Mouse (Mus musculus) frontal cortex, postnatal 10 days (tissue): ENCODE measurements around the gene Ccdc144b.

ENCODE experiments used
- DNase-seq, 2 experiments: peaks; one replicate each; pipeline ENCODE4 v3.0.0; 2022; ENCODE audit warnings: low spot score in 2 of 2, mixed read lengths in 1 of 2

Gene Ccdc144b

GRCm38 (mm10) chr3:36029993-36030392 is 23.4 kb downstream of the Ccdc144b start:
- DNase-seq, result no peak

DNA sequence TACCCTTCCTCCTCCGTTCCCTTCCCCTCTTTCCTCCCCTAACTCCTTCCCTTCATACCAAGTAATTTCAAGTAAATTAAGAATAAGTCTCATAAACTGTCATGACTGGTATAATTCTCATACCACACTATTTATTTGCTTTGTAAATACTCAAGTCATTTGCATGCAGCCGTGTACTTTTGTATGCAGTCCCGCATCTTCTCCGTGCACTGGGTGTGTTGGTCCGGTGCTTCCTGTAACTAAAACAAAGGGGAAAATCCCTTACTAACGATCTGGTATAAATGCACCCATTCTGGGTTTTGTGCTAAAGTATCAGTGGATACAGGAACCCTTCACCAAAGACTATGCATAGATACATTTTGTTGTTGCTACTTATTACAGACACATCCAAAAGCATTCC is 27.6 kb downstream of the Ccdc144b start:
- no peak for DNase-seq

GRCm38 (mm10) chr3:36011239-36011638 is 42.1 kb downstream of the Ccdc144b start:
- DNase-seq, result no peak

DNA sequence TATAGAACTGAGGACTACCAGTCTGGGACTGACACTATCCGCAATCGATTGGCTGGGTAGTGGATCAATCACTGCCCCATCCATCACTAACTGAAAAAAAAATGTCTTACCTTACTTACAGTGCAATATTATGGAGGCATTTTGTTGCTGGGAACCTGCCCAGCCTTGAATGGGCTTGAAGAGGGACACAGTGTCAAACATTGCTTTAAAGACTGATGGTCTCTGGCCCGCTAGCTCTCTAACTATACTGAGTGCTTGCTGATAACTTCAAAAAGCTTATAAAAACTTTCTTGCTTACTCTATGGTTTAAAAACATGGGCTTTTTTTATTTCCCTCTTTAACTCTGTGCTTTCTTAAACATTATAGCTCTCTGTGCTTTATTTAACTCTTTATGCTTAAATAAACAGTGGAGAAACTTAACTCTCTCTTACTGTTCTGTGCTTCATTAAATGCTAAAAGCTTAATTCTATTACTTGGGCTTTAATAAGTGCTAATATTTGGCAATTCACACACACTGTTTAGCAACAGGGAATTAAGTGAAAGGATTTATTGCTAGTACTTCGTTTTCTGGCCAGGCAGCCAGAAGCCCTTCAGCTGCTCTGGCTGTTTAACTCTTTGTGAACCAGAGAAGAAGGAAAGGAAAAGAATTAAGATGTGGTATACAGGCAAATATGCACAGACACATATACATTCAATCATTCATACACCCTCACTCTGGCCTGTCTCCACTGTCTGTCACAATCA is 44.8 kb downstream of the Ccdc144b start:
- DNase-seq, result no peak

GRCm38 (mm10) chr3:36004028-36004895 is 49.1 kb downstream of the Ccdc144b start:
- no peak for DNase-seq

GRCm38 (mm10) chr3:36000275-36001239 is 52.8 kb downstream of the Ccdc144b start, which contains the start of gene Mccc1:
Gene Mccc1 (minus strand): TSS chr3:36000678.
- DNase-seq, result peak; percentile 95 to 96

DNA sequence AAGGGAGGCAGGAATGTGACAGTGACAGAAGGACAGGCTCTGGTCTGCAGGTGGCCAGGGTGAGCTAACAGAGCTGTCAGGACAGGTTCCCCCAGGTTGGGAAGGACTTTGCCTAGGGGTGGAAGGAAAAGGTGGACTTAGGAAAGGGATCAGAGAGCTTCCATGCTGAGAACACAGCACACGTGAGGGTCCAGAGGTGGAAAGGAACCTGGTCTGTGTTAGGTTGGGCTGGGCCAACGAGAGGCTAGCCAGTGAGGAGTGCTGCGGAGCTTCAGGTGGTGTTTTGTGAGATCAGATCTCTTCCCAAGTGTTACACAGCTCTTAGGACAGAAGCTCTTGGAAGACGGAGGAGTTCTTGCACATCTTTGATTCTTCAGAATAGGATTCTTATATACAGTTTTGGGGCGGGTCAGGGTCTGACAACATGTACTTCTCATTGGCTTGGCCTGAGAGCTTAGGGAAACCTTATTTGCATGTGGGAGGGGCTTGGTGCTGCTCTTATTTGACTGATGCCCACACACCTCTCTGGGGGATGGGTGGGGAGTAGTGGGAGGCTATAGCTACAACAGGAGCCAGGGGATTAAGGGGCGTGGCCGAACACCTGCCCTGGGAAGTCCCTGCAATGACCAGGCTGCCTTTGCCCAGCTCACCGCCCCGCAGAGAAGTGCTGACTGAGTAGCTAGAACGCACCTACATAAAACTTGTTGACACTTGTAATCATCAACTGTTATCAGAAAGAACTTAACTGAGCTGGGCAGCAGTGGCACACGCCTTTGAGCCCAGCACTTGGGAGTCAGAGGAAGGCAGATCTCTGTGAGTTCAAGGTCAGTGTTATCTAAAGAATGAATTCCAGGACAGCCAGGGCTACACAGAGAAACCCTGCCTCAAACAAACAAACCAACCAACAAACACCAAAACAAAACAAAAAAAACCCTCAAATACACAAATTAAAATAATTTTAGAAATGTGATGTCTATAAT is 58.5 kb downstream of the Ccdc144b start:
- no peak for DNase-seq

GRCm38 (mm10) chr3:35990715-35991114 is 62.6 kb downstream of the Ccdc144b start:
- no peak for DNase-seq

DNA sequence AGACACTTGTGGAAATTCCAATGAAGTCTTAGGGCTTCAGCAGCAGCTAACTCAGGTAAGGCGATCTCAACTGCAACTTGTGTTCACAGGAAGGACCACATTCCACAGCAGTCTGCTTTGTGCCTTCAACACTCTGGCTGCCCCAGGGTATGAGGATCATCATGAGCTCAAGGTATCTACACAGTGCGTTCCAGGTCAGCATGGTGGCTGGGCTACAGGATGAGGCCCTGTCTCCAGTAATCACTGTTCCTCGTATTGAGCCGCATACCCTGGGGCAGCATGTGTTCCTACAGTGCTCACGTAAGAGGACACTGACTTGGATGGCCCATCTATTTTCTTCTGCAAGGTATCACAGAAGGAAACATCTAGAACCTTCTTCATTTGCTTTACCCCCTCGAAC is 65.3 kb downstream of the Ccdc144b start:
- DNase-seq, result no peak

DNA sequence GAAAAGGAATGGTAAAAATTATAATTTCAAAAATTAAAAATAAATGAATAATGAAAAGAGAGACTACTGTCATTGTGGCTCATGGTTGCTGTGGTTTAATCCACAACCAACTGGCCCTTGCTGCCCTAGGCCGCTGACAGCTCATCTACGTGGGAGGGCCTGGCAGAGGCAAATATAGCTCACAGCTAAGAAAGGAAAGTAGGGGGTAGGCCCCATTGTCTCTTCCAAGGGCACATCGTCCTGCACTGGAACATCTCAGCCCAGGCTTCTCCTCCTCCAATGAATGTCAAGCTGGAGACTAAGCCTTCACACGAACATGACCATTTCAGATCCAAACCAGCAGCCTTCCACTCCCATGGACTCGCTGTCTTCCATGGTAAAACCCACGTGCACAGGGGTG is 67.1 kb downstream of the Ccdc144b start:
- no peak for DNase-seq

GRCm38 (mm10) chr3:35973551-35973950 is 79.8 kb downstream of the Ccdc144b start:
- DNase-seq, result no peak

GRCm38 (mm10) chr3:35972985-35973384 is 80.4 kb downstream of the Ccdc144b start:
- DNase-seq, result no peak

DNA sequence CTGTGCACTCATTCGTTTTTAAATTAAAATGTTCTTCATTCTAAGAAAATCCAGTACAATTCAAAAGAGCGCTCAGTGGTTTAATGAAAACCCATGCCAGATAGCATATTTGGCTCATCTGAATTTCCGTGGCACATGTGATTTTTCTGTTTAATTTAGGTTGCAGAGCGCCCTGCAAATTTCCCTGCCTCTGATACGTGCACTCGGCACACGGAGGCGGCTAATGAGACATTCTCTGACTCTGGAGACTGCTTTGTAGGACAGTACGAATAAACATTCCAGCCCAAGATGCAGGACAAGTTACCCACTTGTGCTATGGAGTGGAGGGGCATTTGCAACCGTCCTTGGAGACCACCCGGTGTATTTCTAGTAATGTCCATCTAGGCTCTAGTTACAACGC is 82.2 kb downstream of the Ccdc144b start:
- no peak for DNase-seq

DNA sequence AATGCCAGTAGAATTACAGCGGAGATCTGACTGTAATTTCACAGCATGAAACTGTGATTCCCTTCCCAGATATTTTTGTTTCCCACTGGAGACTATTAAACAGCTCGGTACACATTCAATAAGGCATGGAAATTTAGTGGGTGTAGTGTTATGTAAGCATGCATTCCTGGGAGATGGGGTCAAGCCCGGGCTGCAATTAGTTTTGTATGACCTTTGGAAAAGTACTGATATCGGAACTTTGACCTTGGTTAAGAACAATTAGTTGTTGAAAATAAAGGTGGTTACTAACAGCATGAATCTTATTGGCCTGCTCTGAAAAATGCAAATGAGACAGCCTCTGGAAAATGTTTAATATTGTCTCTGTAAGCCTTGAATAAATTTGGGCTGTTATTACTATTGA is 82.9 kb downstream of the Ccdc144b start:
- DNase-seq, result no peak

DNA sequence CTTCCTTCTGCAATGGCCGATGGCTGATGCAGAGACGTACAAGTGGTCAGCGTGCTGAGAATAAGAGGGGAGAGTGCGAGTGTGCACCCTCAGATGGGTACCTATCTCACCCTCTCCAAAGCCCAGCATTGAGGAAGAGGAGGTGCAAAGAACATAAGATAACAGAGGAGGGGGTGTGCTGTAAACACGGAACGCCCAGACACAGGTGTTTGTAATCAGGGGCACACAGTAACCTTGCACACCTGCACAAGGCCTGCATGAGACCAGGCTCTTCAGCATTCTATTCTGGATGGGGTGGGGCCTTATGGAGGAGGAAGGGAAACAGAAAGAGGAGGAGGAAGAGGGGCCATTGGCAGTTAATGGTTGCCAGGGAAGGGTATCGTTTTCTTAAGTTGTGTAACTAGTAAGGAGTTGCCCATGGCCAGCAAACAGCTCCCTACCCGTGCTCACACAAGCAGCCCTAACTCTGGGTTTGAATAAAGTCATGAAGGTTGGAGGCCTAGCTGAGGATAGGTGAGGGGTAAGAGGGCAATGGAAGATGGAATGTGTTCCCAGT is 85.9 kb downstream of the Ccdc144b start:
- no peak for DNase-seq

- no peak for DNase-seq
Measured at GRCm38 (mm10) chr3:35966493-35966892, 86.9 kb downstream of the Ccdc144b start.

DNA sequence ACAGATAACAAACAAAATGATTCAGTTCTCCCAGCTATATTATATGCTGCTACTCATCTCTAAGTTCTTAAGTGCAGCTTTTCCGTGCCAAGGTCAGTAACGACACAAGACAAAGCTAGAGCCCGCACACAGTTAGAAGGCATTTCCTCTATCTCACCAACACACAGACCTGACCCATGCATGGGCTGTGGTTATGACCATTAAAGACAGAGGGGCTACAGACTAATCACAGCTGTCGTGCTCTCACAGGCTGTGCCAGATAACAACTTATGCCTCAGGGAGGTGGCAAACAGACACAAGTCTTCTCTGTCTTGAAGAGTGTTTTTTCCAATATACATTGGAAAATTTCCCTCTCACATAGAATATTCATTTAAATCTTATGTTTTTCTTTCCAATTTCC is 88.4 kb downstream of the Ccdc144b start:
- DNase-seq, result no peak

DNA sequence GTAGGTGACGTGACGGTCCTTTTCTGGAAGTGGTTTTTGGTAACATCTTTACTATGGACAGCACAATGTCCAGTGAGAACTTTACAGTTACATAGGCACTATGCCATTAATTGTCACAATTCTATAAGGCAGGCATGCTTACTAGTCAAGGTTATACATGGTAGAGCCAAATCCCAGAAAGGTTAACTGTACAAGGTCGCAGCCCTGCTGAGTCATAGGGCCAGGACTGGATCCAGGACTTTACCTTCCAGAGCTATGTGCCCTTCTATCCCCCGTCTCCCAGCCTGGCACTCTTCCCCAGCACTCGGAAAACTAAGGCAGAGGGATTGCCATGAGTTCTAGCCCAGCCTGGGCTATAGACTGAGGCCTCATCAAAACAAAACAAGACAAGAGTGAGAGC is 89.4 kb downstream of the Ccdc144b start:
- no peak for DNase-seq

- DNase-seq, result no peak
Measured at GRCm38 (mm10) chr3:35963401-35963800, 89.9 kb downstream of the Ccdc144b start.

DNA sequence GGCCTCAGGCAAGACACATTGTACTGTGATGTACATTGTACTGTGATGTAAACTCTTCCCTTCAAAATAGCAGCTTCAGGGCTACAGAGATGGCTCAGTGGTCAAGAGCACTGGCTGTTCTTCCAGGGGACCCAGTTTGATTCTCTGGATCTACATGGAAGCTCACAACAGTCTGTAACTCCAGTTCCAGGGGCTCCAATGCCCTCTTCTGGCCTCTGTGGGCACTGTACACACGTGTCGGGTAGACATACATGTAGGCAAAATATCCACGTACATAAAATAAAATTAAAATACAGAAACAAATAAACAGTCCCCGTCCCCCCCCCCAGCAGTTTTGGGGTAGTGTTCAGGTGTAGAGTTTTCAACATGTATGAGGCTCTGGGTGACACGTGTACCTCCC is 90.4 kb downstream of the Ccdc144b start:
- DNase-seq, result no peak
